Mouse (Mus musculus) G1E (cell line): ENCODE measurements around the gene Mgat4d. TPM values are rescaled to one million over a fixed set of nuclear protein-coding genes. Genes with fewer than 3 reads are reported as not detected.

ENCODE experiments used
- ATAC-seq: 2 replicates; pipeline ENCODE4 v1.8.0; 2016; ENCODE audit warnings: mild to moderate bottlenecking; ENCODE audit not compliant: insufficient number of reproducible peaks, poor library complexity, low FRiP score, severe bottlenecking; ENCODE audit errors: extremely low read depth
- DNase-seq: peaks from one replicate; pipeline ENCODE4 v3.0.0; 2012; ENCODE audit warnings: low spot score
- H3K27me3 ChIP-seq: 2 replicates; pipeline ENCODE4 v1.6.1; 2012; ENCODE audit warnings: mild to moderate bottlenecking, low read length, inconsistent platforms; ENCODE audit not compliant: insufficient read depth
- H3K36me3 ChIP-seq: replicated peaks from 2 replicates; pipeline ENCODE3; 2012; ENCODE audit warnings: mild to moderate bottlenecking, inconsistent platforms
- H3K4me1 ChIP-seq: 2 replicates; pipeline ENCODE4 v1.6.1; 2012; ENCODE audit warnings: low read depth, low read length, inconsistent platforms, mixed read lengths; ENCODE audit not compliant: insufficient read depth
- H3K4me3 ChIP-seq: 2 replicates; pipeline ENCODE4 v1.5.1; 2012; ENCODE audit warnings: low read depth, mild to moderate bottlenecking, inconsistent platforms, low read length, moderate library complexity, mixed read lengths
- H3K9me3 ChIP-seq: replicated peaks from 2 replicates; pipeline ENCODE4 v1.6.1; 2012; ENCODE audit warnings: inconsistent platforms
- CTCF ChIP-seq: IDR thresholded peaks from 2 replicates; pipeline ENCODE4 v1.5.1; 2012; ENCODE audit warnings: low read depth, low read length, inconsistent platforms, mixed read lengths
- GATA1 ChIP-seq: IDR thresholded peaks from 2 replicates; pipeline ENCODE4 v1.6.1; 2012; ENCODE audit warnings: borderline replicate concordance, low read length, inconsistent platforms, mixed read lengths
- GATA2 ChIP-seq: IDR thresholded peaks from 2 replicates; pipeline ENCODE4 v1.6.1; 2012; ENCODE audit warnings: low read depth, low read length, inconsistent platforms, borderline replicate concordance
- POLR2AphosphoS5 ChIP-seq: IDR thresholded peaks from 2 replicates; pipeline ENCODE4 v1.6.1; 2012; ENCODE audit warnings: low read depth, low read length, inconsistent platforms; ENCODE audit not compliant: insufficient replicate concordance
- TAL1 ChIP-seq: conservative IDR thresholded peaks from 2 replicates; pipeline ENCODE4 v1.6.1; 2012; ENCODE audit warnings: low read depth, low read length, inconsistent platforms, mixed read lengths
- polyA plus RNA-seq: library from polyadenylated mRNA; stranded (reverse); fragments of >175 nt; gene quantifications from 2 replicates; pipeline ENCODE4 v1.2.3, GENCODE M21; 2012
- total RNA-seq, 2 experiments: library from RNA; stranded (forward) in 1 of 2; stranded (reverse) in 1 of 2; fragments of 200-1000 nt in 1 of 2; fragments of >200 nt in 1 of 2; fragmentation: Nextera tagmentation in 1 of 2; gene quantifications; 2 replicates each; pipeline ENCODE4 v1.2.3; 2014 to 2017

Gene Mgat4d
- total and polyA plus RNA-seq, 3 experiments: not detected

GRCm38 (mm10) chr8:83351315-83351714 is 3.0 kb downstream of the Mgat4d start:
- Histone ChIP-seq H3K36me3 (no peaks in the 10 kb centered on the region), H3K4me3 (no peak overlapping the region), H3K27me3 (peaks cover 20% of the 10 kb centered on the region), H3K9me3 (no peaks in the 10 kb centered on the region), H3K4me1 (no peaks in the 10 kb centered on the region)
- ATAC-seq (no peak), DNase-seq (no peak)
- TF ChIP-seq POLR2AphosphoS5 (no peak), TAL1 (no peak), GATA1 (no peak), GATA2 (no peak), CTCF (no peak)

GRCm38 (mm10) chr8:83363156-83363769 is 15.0 kb downstream of the Mgat4d start:
- no peak for ATAC-seq
- Histone ChIP-seq H3K36me3 (no peaks in the 10 kb centered on the region), H3K4me1 (no peaks in the 10 kb centered on the region), H3K4me3 (no peak overlapping the region), H3K27me3 (peaks cover 5% of the 10 kb centered on the region; the same call in 1 of the 2 replicates), H3K9me3 (no peaks in the 10 kb centered on the region)
- TF ChIP-seq TAL1: no peak
- TF ChIP-seq CTCF: no peak
- no peak for TF ChIP-seq GATA1
- no peak for TF ChIP-seq POLR2AphosphoS5
- TF ChIP-seq GATA2: no peak
- DNase-seq: no peak

GRCm38 (mm10) chr8:83377231-83377630 is 29.0 kb downstream of the Mgat4d start:
- H3K9me3 ChIP-seq: no peaks in the 10 kb centered on the region

GRCm38 (mm10) chr8:83380141-83380540 is 31.9 kb downstream of the Mgat4d start:
- no peak for ATAC-seq
- peaks cover 3% of the 10 kb centered on the region for H3K4me1 ChIP-seq
- H3K4me3 ChIP-seq: no peak overlapping the region
- H3K9me3 ChIP-seq: no peaks in the 10 kb centered on the region
- no peaks in the 10 kb centered on the region for H3K36me3 ChIP-seq
- no peaks in the 10 kb centered on the region for H3K27me3 ChIP-seq
- DNase-seq: no peak
- TF ChIP-seq TAL1 (no peak), POLR2AphosphoS5 (no peak), GATA2 (no peak), GATA1 (no peak), CTCF (no peak)

More at GRCm38 (mm10) chr8:83377231-83377630, 29.0 kb downstream of the Mgat4d start:
- no peak for ATAC-seq
- DNase-seq: no peak
- Histone ChIP-seq H3K4me1 (peaks cover 3% of the 10 kb centered on the region), H3K4me3 (no peak overlapping the region), H3K27me3 (no peaks in the 10 kb centered on the region), H3K36me3 (no peaks in the 10 kb centered on the region)
- TF ChIP-seq CTCF: no peak
- no peak for TF ChIP-seq POLR2AphosphoS5
- no peak for TF ChIP-seq GATA2

- Histone ChIP-seq H3K27me3 (no peaks in the 10 kb centered on the region), H3K4me1 (peaks cover 3% of the 10 kb centered on the region), H3K9me3 (no peaks in the 10 kb centered on the region), H3K4me3 (no peak overlapping the region), H3K36me3 (no peaks in the 10 kb centered on the region)
- TF ChIP-seq GATA2: no peak
- ATAC-seq (no peak), DNase-seq (no peak)
These were observed 32.7 kb downstream of the Mgat4d start for GRCm38 (mm10) chr8:83381016-83381415.

GRCm38 (mm10) chr8:83382850-83383249 is 34.6 kb downstream of the Mgat4d start:
- no peaks in the 10 kb centered on the region for H3K36me3 ChIP-seq
- peaks cover 3% of the 10 kb centered on the region for H3K4me1 ChIP-seq
- TF ChIP-seq CTCF (no peak), GATA2 (no peak), TAL1 (no peak), POLR2AphosphoS5 (no peak), GATA1 (no peak)

More at GRCm38 (mm10) chr8:83382850-83383249, 34.6 kb downstream of the Mgat4d start:
- ATAC-seq (no peak), DNase-seq (no peak)
- no peak overlapping the region for H3K4me3 ChIP-seq
- H3K27me3 ChIP-seq: no peaks in the 10 kb centered on the region
- H3K9me3 ChIP-seq: no peaks in the 10 kb centered on the region
